Mouse (Mus musculus) cerebellum, adult 2 months (tissue): ENCODE measurements around the gene Mef2d. TPM values are rescaled to one million over a fixed set of nuclear protein-coding genes. Genes with fewer than 3 reads are reported as not detected.

Source experiments
- DNase-seq, 2 experiments: peaks; one replicate each; pipeline ENCODE4 v3.0.0; 2021
- H3K27ac ChIP-seq: fragments of 200-500 bp; 2 replicates; pipeline ENCODE4 v1.5.1; 2012; ENCODE audit warnings: low read length, control low read depth, inconsistent platforms; ENCODE audit not compliant: insufficient read depth
- H3K27me3 ChIP-seq: fragments of 200-500 bp; 2 replicates; pipeline ENCODE4 v1.6.1; 2012; ENCODE audit warnings: inconsistent platforms, mild to moderate bottlenecking, low read length, moderate library complexity; ENCODE audit not compliant: control insufficient read depth, insufficient read depth
- H3K4me1 ChIP-seq: fragments of 200-500 bp; 2 replicates; pipeline ENCODE4 v1.6.1; 2011; ENCODE audit warnings: low read length; ENCODE audit not compliant: control insufficient read depth, insufficient read depth
- H3K4me3 ChIP-seq: fragments of 200-500 bp; replicated peaks from 2 replicates; pipeline ENCODE3; 2011; ENCODE audit warnings: mild to moderate bottlenecking, low read depth, low read length, control low read depth; ENCODE audit not compliant: insufficient read depth
- CTCF ChIP-seq: fragments of 200-500 bp; IDR thresholded peaks from 2 replicates; pipeline ENCODE4 v1.5.1; 2011; ENCODE audit warnings: low read depth, mild to moderate bottlenecking, control low read depth, low read length, moderate library complexity, borderline replicate concordance; ENCODE audit not compliant: insufficient read depth
- POLR2A ChIP-seq: fragments of 200-500 bp; IDR thresholded peaks from 2 replicates; pipeline ENCODE4 v1.6.1; 2011; ENCODE audit warnings: low read length, control low read depth, borderline replicate concordance; ENCODE audit not compliant: insufficient read depth
- WGBS: fragments of 180-500 bp; shearing (Covaris S2); methylation state at CpG from one replicate; pipeline ENCODE4 v1.1.7; 2018; 5-methylcytosine and 5-hydroxymethylcytosine counted together
- polyA plus RNA-seq: library from polyadenylated mRNA; depleted of rRNA; stranded (reverse); fragments of >200 nt; gene quantifications from 2 replicates; pipeline ENCODE4 v1.2.3, GENCODE M21; 2012

Mef2d gene
- polyA plus RNA-seq, 1 experiment = 102 TPM

GRCm38 (mm10) chr3:88109126-88109525, 33.0 kb upstream of the Mef2d start:
- Histone ChIP-seq H3K27me3 (no peaks in the 10 kb centered on the region), H3K4me3 (no peak overlapping the region), H3K27ac (no peak overlapping the region), H3K4me1 (no peaks in the 10 kb centered on the region)
- WGBS = 94% methylated on average over 6 of the region's 6 CpGs
- DNase-seq = no peak
- TF ChIP-seq POLR2A (no peak), CTCF (no peak)

DNA sequence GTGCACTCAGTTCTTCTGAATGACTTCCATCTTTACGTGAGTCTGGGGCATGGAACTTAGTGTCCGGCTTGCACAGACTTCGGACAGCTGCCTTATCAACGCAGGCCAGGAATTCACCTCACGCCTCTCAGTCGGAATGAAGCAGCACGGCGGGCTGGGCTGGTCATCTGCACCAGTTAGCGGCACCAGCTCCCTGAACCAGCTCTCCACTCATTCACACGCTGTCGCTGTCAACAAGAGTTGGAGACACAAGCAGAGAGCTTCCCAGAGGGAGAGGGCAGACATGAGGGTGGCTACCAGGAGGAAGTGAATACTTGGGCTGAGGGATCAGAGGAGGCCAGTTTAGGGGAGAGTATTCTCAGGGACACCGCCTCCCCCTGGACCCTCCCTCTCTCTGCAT, 27.8 kb upstream of the Mef2d start:
- WGBS = 91% methylated on average over 12 of the region's 12 CpGs
- TF ChIP-seq POLR2A = no peak
- TF ChIP-seq CTCF = no peak
- no peaks in the 10 kb centered on the region for H3K4me1 ChIP-seq
- no peak overlapping the region for H3K4me3 ChIP-seq
- H3K27ac ChIP-seq = no peak overlapping the region
- no peak for DNase-seq
- no peaks in the 10 kb centered on the region for H3K27me3 ChIP-seq

GRCm38 (mm10) chr3:88120117-88120651, 22.0 kb upstream of the Mef2d start:
- no peaks in the 10 kb centered on the region for H3K4me1 ChIP-seq
- WGBS = 90% methylated on average over 19 of the region's 19 CpGs
- no peaks in the 10 kb centered on the region for H3K27me3 ChIP-seq
- TF ChIP-seq CTCF (no peak), POLR2A (no peak)
- no peak for DNase-seq
- no peak overlapping the region for H3K4me3 ChIP-seq
- no peak overlapping the region for H3K27ac ChIP-seq

DNA sequence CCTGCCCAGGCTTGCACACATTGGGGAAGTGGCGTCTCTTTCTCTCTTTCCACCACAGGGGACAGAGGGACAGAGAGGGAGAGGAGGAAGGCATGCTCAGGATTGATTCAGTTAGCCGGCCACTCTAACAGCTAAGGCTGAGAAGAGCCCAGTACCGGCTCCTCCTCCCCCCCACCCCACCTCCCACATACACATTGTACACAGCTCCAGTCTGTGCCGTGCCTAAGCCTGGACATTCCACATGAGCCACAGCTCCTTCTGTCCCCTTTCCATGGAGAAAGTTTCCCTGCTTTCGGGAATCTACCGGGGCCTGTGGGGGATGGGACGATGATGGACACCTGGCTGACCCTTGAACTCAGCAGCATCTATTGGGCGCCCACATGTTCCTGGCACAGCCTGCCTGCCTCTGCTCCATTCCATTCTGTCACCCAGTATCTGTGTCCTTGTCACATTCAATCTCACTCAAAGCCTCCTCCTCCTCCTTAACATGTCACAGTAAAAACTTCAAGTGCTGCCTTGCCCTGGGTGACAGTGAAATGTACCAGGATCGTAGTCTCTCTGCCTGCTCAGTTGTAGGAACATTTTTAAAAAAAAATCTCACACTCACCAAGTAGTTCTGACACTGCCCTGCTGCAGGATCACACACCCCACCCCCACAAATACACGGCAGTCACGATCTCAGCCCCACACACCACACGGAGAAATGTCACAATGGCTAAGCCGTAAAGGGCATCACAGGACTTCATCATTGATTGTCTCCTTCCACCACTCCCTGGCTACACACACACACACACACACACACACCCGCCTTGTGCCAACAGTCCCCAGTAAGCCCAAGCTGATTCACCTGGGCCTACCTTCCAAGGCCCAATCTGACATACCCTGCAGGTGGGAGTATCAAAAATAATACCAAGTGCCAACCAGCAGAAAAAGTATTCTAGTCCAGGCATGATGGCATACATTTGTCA, 20.7 kb upstream of the Mef2d start:
- H3K4me1 ChIP-seq = no peaks in the 10 kb centered on the region
- no peak overlapping the region for H3K4me3 ChIP-seq
- DNase-seq = no peak
- 76% methylated on average over 14 of the region's 14 CpGs for WGBS
- no peaks in the 10 kb centered on the region for H3K27me3 ChIP-seq
- no peak overlapping the region for H3K27ac ChIP-seq
- TF ChIP-seq CTCF = no peak
- TF ChIP-seq POLR2A = no peak

- TF ChIP-seq CTCF (no peak), POLR2A (no peak)
- no peak overlapping the region for H3K4me3 ChIP-seq
- no peak for DNase-seq
- no peaks in the 10 kb centered on the region for H3K4me1 ChIP-seq
- H3K27me3 ChIP-seq = no peaks in the 10 kb centered on the region
- no peak overlapping the region for H3K27ac ChIP-seq
- WGBS = 71% methylated on average over 4 of the region's 4 CpGs
These were observed 17.0 kb upstream of the Mef2d start for GRCm38 (mm10) chr3:88125195-88125594.

DNA sequence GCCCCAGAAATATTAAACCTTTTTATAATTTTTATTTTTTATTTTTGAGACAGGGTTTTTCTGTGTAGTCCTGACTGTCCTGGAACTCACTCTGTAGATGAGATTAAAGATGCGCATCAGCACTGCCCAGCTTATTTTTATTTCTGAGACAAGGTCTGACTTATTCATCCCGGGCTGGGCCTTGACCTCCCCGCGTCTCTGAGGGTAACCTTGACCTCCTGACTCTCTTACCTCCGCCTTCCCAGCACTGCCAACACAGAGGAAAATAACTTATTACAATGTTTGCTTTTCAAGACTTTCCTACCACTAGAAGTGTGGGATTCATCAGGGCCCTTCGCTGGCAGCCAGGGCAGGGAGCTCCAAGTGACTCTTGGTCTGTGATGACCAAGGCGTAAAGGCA, 16.0 kb upstream of the Mef2d start:
- Histone ChIP-seq H3K27ac (no peak overlapping the region), H3K4me1 (peaks cover 3% of the 10 kb centered on the region; the same call in 1 of the 2 replicates), H3K4me3 (no peak overlapping the region), H3K27me3 (no peaks in the 10 kb centered on the region)
- 89% methylated on average over 7 of the region's 7 CpGs for WGBS
- DNase-seq = no peak
- no peak for TF ChIP-seq CTCF
- TF ChIP-seq POLR2A = no peak

GRCm38 (mm10) chr3:88127636-88128035, 14.5 kb upstream of the Mef2d start:
- H3K4me3 ChIP-seq = no peak overlapping the region
- no peak for TF ChIP-seq CTCF
- TF ChIP-seq POLR2A = no peak
- H3K4me1 ChIP-seq = peaks cover 16% of the 10 kb centered on the region
- H3K27me3 ChIP-seq = no peaks in the 10 kb centered on the region
- H3K27ac ChIP-seq = no peak overlapping the region
- 78% methylated on average over 3 of the region's 3 CpGs for WGBS
- no peak for DNase-seq

DNA sequence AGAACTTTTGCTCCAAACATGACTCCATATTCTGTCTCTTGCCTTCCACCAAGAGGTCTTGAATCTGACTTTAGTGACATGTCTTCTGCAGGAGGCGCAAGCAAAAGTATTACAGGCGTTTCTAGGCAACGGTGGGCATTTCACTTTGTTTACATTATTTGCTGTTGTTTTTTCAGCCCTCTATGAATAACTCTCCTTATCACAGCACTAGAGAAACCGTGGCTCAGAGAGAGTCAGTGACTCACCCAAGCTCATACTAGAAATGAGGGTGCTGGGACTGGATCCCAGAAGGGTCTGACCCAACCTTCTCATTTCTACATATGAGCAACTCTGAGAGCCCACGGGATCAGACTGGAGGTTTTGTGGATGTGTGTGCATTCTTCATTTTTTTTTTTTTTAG, 14.1 kb upstream of the Mef2d start:
- WGBS = 74% methylated on average over 5 of the region's 5 CpGs
- H3K4me1 ChIP-seq = peaks cover 16% of the 10 kb centered on the region
- H3K27ac ChIP-seq = no peak overlapping the region
- no peak overlapping the region for H3K4me3 ChIP-seq
- DNase-seq = no peak
- TF ChIP-seq POLR2A (no peak), CTCF (no peak)
- no peaks in the 10 kb centered on the region for H3K27me3 ChIP-seq
